Mouse (Mus musculus): ENCODE data around the gene Dop1b.

- TF ChIP-seq POLR2A (IDR thresholded peaks at IDR 0.05; ENCODE audit: extremely low read depth, insufficient read depth, low read length) (no peak), CTCF (IDR thresholded peaks at IDR 0.05; ENCODE audit: extremely low read depth, insufficient read depth, low read length) (no peak)
Measured at GRCm38 (mm10) chr16:93746397-93746796, 34.7 kb downstream of the Dop1b start.
